Mouse (Mus musculus) gastrocnemius, postnatal 25 days (tissue): ENCODE measurements around the gene Sgcd. TPM values are rescaled to one million over a fixed set of nuclear protein-coding genes. Genes with fewer than 3 reads are reported as not detected.

Source experiments
- DNase-seq: peaks from one replicate; pipeline ENCODE4 v3.0.0; 2022
- long read RNA-seq, 2 experiments: library from polyadenylated mRNA; stranded (forward); transcript quantifications; one replicate each; pipeline ENCODE4 v2.0.0; 2021
- total RNA-seq, 2 experiments: library from RNA; stranded (reverse); gene quantifications; 1 replicate in 1 of 2; 2 replicates in 1 of 2; pipeline ENCODE4 v1.2.3; 2021

The Sgcd gene
- total RNA-seq: 10 to 100 TPM; 67.4 to 75.2 TPM
- long read RNA-seq, experiment 1, transcript Sgcd-201 (8 exons, 1,617 nt): major isoform, 6 of 18 reads
- long read RNA-seq, experiment 1, partial matches to known transcripts: 1 of 18 reads
- long read RNA-seq, experiment 1, other reads (novel, unspliced or antisense): 11 of 18 reads
- long read RNA-seq, experiment 2, partial matches to known transcripts: 3 of 13 reads
- long read RNA-seq, experiment 2, other reads (novel, unspliced or antisense): 7 of 13 reads

GRCm38 (mm10) chr11:47988697-47989533 lies at the start of gene Sgcd:
TSS of gene Sgcd (minus strand) at chr11:47988969.
- no peak for DNase-seq

- DNase-seq: no peak
Measured at GRCm38 (mm10) chr11:48038051-48038450, 49.3 kb upstream of the Sgcd start.

- DNase-seq: no peak
Measured at GRCm38 (mm10) chr11:48012836-48013235, 24.1 kb upstream of the Sgcd start.

GRCm38 (mm10) chr11:47988333-47988696 lies 454 bp downstream of the Sgcd start:
- DNase-seq: no peak

- DNase-seq: no peak
Measured at GRCm38 (mm10) chr11:47987893-47988267, 889 bp downstream of the Sgcd start.

GRCm38 (mm10) chr11:47987251-47987892 lies 1.4 kb downstream of the Sgcd start:
- DNase-seq: no peak

- DNase-seq: no peak
Measured at GRCm38 (mm10) chr11:47982152-47982551, 6.6 kb downstream of the Sgcd start.

- no peak for DNase-seq
Measured at GRCm38 (mm10) chr11:47981108-47981507, 7.7 kb downstream of the Sgcd start.

- DNase-seq: no peak
Measured at GRCm38 (mm10) chr11:47953291-47953690, 35.5 kb downstream of the Sgcd start.

- peak; percentile 13 for DNase-seq
Measured at GRCm38 (mm10) chr11:47952366-47952765, 36.4 kb downstream of the Sgcd start.

- no peak for DNase-seq
Measured at GRCm38 (mm10) chr11:47939795-47940194, 49.0 kb downstream of the Sgcd start.

GRCm38 (mm10) chr11:47917616-47918015 lies 71.2 kb downstream of the Sgcd start:
- DNase-seq: no peak

GRCm38 (mm10) chr11:47891617-47892172 lies 97.1 kb downstream of the Sgcd start:
- no peak for DNase-seq

GRCm38 (mm10) chr11:47890315-47890714 lies 98.5 kb downstream of the Sgcd start:
- no peak for DNase-seq

GRCm38 (mm10) chr11:47885310-47885709 lies 103.5 kb downstream of the Sgcd start:
- no peak for DNase-seq

- no peak for DNase-seq
Measured at GRCm38 (mm10) chr11:47883545-47883944, 105.2 kb downstream of the Sgcd start.

- no peak for DNase-seq
Measured at GRCm38 (mm10) chr11:47876633-47877170, 112.1 kb downstream of the Sgcd start.

- no peak for DNase-seq
Measured at GRCm38 (mm10) chr11:47845894-47846293, 142.9 kb downstream of the Sgcd start.

- DNase-seq: no peak
Measured at GRCm38 (mm10) chr11:47833283-47833682, 155.5 kb downstream of the Sgcd start.

- no peak for DNase-seq
Measured at GRCm38 (mm10) chr11:47810307-47810706, 178.5 kb downstream of the Sgcd start.

- DNase-seq: no peak
Measured at GRCm38 (mm10) chr11:47804101-47804715, 184.6 kb downstream of the Sgcd start.

- DNase-seq: no peak
Measured at GRCm38 (mm10) chr11:47777916-47778226, 210.9 kb downstream of the Sgcd start.
